Mouse (Mus musculus) cerebellum, adult 8-10 months (tissue): ENCODE data around the gene A530084C06Rik.

Experiments used
- DNase-seq: peaks from one replicate; pipeline ENCODE4 v3.0.0; 2022

Gene A530084C06Rik

GRCm38 (mm10) chr13:31558521-31559418, at the start of gene A530084C06Rik:
Gene A530084C06Rik, minus strand, starts transcription at chr13:31559333.
- no peak for DNase-seq

GRCm38 (mm10) chr13:31603964-31604363, 44.8 kb upstream of the A530084C06Rik start:
- DNase-seq = no peak

- DNase-seq = no peak
Measured at GRCm38 (mm10) chr13:31599576-31599975, 40.4 kb upstream of the A530084C06Rik start.

- no peak for DNase-seq
Measured at GRCm38 (mm10) chr13:31587341-31587740, 28.2 kb upstream of the A530084C06Rik start.

GRCm38 (mm10) chr13:31579866-31580265, 20.7 kb upstream of the A530084C06Rik start:
- DNase-seq = no peak

- no peak for DNase-seq
Measured at GRCm38 (mm10) chr13:31578389-31578788, 19.3 kb upstream of the A530084C06Rik start.

- no peak for DNase-seq
Measured at GRCm38 (mm10) chr13:31577576-31577975, 18.4 kb upstream of the A530084C06Rik start.

GRCm38 (mm10) chr13:31576696-31577095, 17.6 kb upstream of the A530084C06Rik start:
- DNase-seq = no peak

GRCm38 (mm10) chr13:31574627-31575026, 15.5 kb upstream of the A530084C06Rik start:
- no peak for DNase-seq

- DNase-seq = no peak
Measured at GRCm38 (mm10) chr13:31572806-31573508, 13.8 kb upstream of the A530084C06Rik start.

- DNase-seq = no peak
Measured at GRCm38 (mm10) chr13:31567617-31568294, 8.6 kb upstream of the A530084C06Rik start.

- no peak for DNase-seq
Measured at GRCm38 (mm10) chr13:31567099-31567498, 8.0 kb upstream of the A530084C06Rik start.

- no peak for DNase-seq
Measured at GRCm38 (mm10) chr13:31564394-31564793, 5.3 kb upstream of the A530084C06Rik start.

- DNase-seq = peak; percentile 14
Measured at GRCm38 (mm10) chr13:31559419-31560144, 449 bp upstream of the A530084C06Rik start.

GRCm38 (mm10) chr13:31557768-31558520, 1.2 kb downstream of the A530084C06Rik start:
- peak; percentile 9 for DNase-seq

GRCm38 (mm10) chr13:31556964-31557767, 2.0 kb downstream of the A530084C06Rik start:
- DNase-seq = no peak

GRCm38 (mm10) chr13:31555834-31556233, 3.3 kb downstream of the A530084C06Rik start, which contains the start of gene Foxq1:
Gene Foxq1, plus strand, starts transcription at chr13:31556134.
- no peak for DNase-seq

GRCm38 (mm10) chr13:31547610-31548009, 11.5 kb downstream of the A530084C06Rik start:
- DNase-seq = no peak

- no peak for DNase-seq
Measured at GRCm38 (mm10) chr13:31547204-31547603, 11.9 kb downstream of the A530084C06Rik start.

- no peak for DNase-seq
Measured at GRCm38 (mm10) chr13:31546784-31547183, 12.3 kb downstream of the A530084C06Rik start.

- DNase-seq = no peak
Measured at GRCm38 (mm10) chr13:31543021-31543420, 16.1 kb downstream of the A530084C06Rik start.
